Mouse (Mus musculus): ENCODE data around the gene Zcchc24. TPM values are rescaled to one million over a fixed set of nuclear protein-coding genes. Genes with fewer than 3 reads are reported as not detected.

Gene Zcchc24
- total and polyA plus RNA-seq, 2 experiments: 27.3 to 53.0 TPM

- no peak for TF ChIP-seq POLR2A (IDR thresholded peaks at IDR 0.05; ENCODE audit: extremely low read depth, insufficient read depth, low read length)
- TF ChIP-seq CTCF (IDR thresholded peaks at IDR 0.05; ENCODE audit: low read depth, low read length): no peak
- no peak for DNase-seq (ENCODE audit: extremely low read depth, low read depth, low spot score)
- peaks cover 8% of the 10 kb centered on the region for H3K4me1 ChIP-seq (ENCODE audit: control insufficient read depth, insufficient read depth, low read length)
- no peak overlapping the region for H3K9ac ChIP-seq (ENCODE audit: low read depth, low read length)
- no peak overlapping the region for H3K27ac ChIP-seq (replicated peaks; ENCODE audit: insufficient read depth, low read depth, low read length)
- H3K27me3 ChIP-seq (ENCODE audit: control insufficient read depth, insufficient read depth, low read length): no peaks in the 10 kb centered on the region
- no peaks in the 10 kb centered on the region for H3K36me3 ChIP-seq (ENCODE audit: control insufficient read depth, insufficient read depth, low read length)
- 81% methylated on average over 3 of the region's 3 CpGs for WGBS
- no peaks in the 10 kb centered on the region for H3K79me2 ChIP-seq (ENCODE audit: control insufficient read depth, insufficient read depth, low read length)
- no peak overlapping the region for H3K4me3 ChIP-seq (ENCODE audit: insufficient read depth, low read depth, low read length)
Observed at GRCm38 (mm10) chr14:25803246-25803809, 34.5 kb upstream of the Zcchc24 start.

- no peak overlapping the region for H3K9ac ChIP-seq (ENCODE audit: low read depth, low read length)
- peaks cover 8% of the 10 kb centered on the region for H3K4me1 ChIP-seq (ENCODE audit: control insufficient read depth, insufficient read depth, low read length)
- H3K27ac ChIP-seq (replicated peaks; ENCODE audit: insufficient read depth, low read depth, low read length): no peak overlapping the region
- no peak for DNase-seq (ENCODE audit: extremely low read depth, low read depth, low spot score)
- no peak for TF ChIP-seq POLR2A (IDR thresholded peaks at IDR 0.05; ENCODE audit: extremely low read depth, insufficient read depth, low read length)
- no peak for TF ChIP-seq CTCF (IDR thresholded peaks at IDR 0.05; ENCODE audit: low read depth, low read length)
- H3K4me3 ChIP-seq (ENCODE audit: insufficient read depth, low read depth, low read length): no peak overlapping the region
- no peaks in the 10 kb centered on the region for H3K36me3 ChIP-seq (ENCODE audit: control insufficient read depth, insufficient read depth, low read length)
- H3K27me3 ChIP-seq (ENCODE audit: control insufficient read depth, insufficient read depth, low read length): no peaks in the 10 kb centered on the region
- H3K79me2 ChIP-seq (ENCODE audit: control insufficient read depth, insufficient read depth, low read length): no peaks in the 10 kb centered on the region
Observed at GRCm38 (mm10) chr14:25802511-25802910, 33.7 kb upstream of the Zcchc24 start.

GRCm38 (mm10) chr14:25800166-25800960 lies 31.5 kb upstream of the Zcchc24 start:
- Histone ChIP-seq H3K4me3 (ENCODE audit: insufficient read depth, low read depth, low read length) (no peak overlapping the region), H3K27me3 (ENCODE audit: control insufficient read depth, insufficient read depth, low read length) (no peaks in the 10 kb centered on the region), H3K9ac (ENCODE audit: low read depth, low read length) (no peak overlapping the region), H3K27ac (replicated peaks; ENCODE audit: insufficient read depth, low read depth, low read length) (no peak overlapping the region), H3K4me1 (ENCODE audit: control insufficient read depth, insufficient read depth, low read length) (peaks cover 4% of the 10 kb centered on the region; the same call in 1 of the 2 replicates), H3K36me3 (ENCODE audit: control insufficient read depth, insufficient read depth, low read length) (no peaks in the 10 kb centered on the region), H3K79me2 (ENCODE audit: control insufficient read depth, insufficient read depth, low read length) (no peaks in the 10 kb centered on the region)
- TF ChIP-seq POLR2A (IDR thresholded peaks at IDR 0.05; ENCODE audit: extremely low read depth, insufficient read depth, low read length) (no peak), CTCF (IDR thresholded peaks at IDR 0.05; ENCODE audit: low read depth, low read length) (peak; percentile 99)
- 23% methylated on average over 19 of the region's 19 CpGs for WGBS
- DNase-seq (ENCODE audit: extremely low read depth, low read depth, low spot score): peak; percentile 59

DNA sequence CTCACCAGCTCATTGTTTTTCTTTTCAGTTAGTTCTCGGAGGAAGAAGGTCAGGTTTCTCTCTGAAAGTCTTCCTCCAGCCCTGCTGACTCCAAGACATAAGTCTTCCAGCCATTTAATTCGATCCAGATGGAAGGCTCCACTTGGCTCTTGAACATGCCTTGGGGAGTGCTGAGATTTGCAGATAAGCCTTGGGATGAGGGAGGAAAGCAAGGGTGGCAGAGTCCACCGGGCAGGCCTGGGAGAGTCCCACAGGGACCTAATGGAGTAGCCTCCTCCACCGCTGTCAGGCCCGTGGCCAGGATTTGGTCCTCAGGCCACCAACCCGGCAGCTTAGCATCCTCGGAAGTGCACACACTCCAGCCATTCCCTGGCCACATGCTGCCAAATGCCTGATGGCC lies 27.8 kb upstream of the Zcchc24 start:
- Histone ChIP-seq H3K9ac (ENCODE audit: low read depth, low read length) (no peak overlapping the region), H3K27ac (replicated peaks; ENCODE audit: insufficient read depth, low read depth, low read length) (no peak overlapping the region), H3K4me3 (ENCODE audit: insufficient read depth, low read depth, low read length) (no peak overlapping the region), H3K27me3 (ENCODE audit: control insufficient read depth, insufficient read depth, low read length) (no peaks in the 10 kb centered on the region), H3K4me1 (ENCODE audit: control insufficient read depth, insufficient read depth, low read length) (peaks cover 6% of the 10 kb centered on the region), H3K79me2 (ENCODE audit: control insufficient read depth, insufficient read depth, low read length) (no peaks in the 10 kb centered on the region), H3K36me3 (ENCODE audit: control insufficient read depth, insufficient read depth, low read length) (no peaks in the 10 kb centered on the region)
- TF ChIP-seq POLR2A (IDR thresholded peaks at IDR 0.05; ENCODE audit: extremely low read depth, insufficient read depth, low read length) (no peak), CTCF (IDR thresholded peaks at IDR 0.05; ENCODE audit: low read depth, low read length) (no peak)
- WGBS: 91% methylated on average over 7 of the region's 7 CpGs
- DNase-seq (ENCODE audit: extremely low read depth, low read depth, low spot score): no peak

DNA sequence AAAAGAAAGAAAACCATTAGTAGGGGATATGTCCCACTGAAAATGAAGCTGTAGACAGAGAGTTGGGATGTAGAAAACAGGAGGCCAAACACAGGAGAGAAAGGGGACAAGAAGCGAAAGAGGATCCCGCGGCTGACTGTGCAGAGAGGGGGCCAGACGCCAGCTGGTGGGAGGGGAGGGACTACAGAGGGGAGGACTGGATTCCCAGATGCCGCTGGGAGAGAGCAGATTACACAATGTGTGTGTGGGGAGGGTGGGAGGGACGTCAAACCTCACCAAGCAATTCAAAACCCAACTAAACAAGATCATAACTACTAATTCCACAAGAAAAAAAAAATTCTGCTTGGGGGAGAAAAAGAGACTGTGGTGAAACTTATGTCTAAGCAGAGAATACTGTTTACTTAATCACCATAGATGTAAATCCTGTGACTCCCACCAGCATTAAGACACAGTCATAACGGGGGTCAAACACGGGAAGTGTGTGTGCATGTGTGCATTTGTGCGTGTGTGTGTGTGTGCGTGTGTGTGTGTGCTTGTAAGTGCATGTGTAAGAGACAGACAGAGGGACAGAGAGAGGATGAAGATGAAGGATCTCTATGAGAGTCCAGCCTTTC lies 26.8 kb upstream of the Zcchc24 start:
- peak overlapping the region; percentile 82 for H3K27ac ChIP-seq (replicated peaks; ENCODE audit: insufficient read depth, low read depth, low read length)
- TF ChIP-seq POLR2A (IDR thresholded peaks at IDR 0.05; ENCODE audit: extremely low read depth, insufficient read depth, low read length): 0 out of 2 replicates have a peak, but pooled peaks have one; percentile 13
- TF ChIP-seq CTCF (IDR thresholded peaks at IDR 0.05; ENCODE audit: low read depth, low read length): no peak
- peak; percentile 79 for DNase-seq (ENCODE audit: extremely low read depth, low read depth, low spot score)

More for the DNA sequence above, 26.8 kb upstream of the Zcchc24 start:
- Histone ChIP-seq H3K4me1 (ENCODE audit: control insufficient read depth, insufficient read depth, low read length) (peaks cover 11% of the 10 kb centered on the region), H3K36me3 (ENCODE audit: control insufficient read depth, insufficient read depth, low read length) (no peaks in the 10 kb centered on the region), H3K4me3 (ENCODE audit: insufficient read depth, low read depth, low read length) (peak overlapping the region; percentile 42), H3K79me2 (ENCODE audit: control insufficient read depth, insufficient read depth, low read length) (no peaks in the 10 kb centered on the region), H3K9ac (ENCODE audit: low read depth, low read length) (peak overlapping the region; percentile 38; the same call in 1 of the 2 replicates), H3K27me3 (ENCODE audit: control insufficient read depth, insufficient read depth, low read length) (no peaks in the 10 kb centered on the region)
- WGBS: 24% methylated on average over 10 of the region's 10 CpGs
